Mouse (Mus musculus): ENCODE measurements around the gene Vdac1. TPM values are rescaled to one million over a fixed set of nuclear protein-coding genes. Genes with fewer than 3 reads are reported as not detected.
"Not testable (repeated sequence)": the region's sequence is repeated elsewhere in the genome, so short reads cannot be mapped to it uniquely, and the experiment has no call there.

Vdac1 gene
- polyA plus RNA-seq, 1 experiment from 2014 or later, result 293 TPM

- Histone ChIP-seq H3K4me2 (replicated peaks) (peak overlapping the region; percentile 37), H3K9ac (replicated peaks) (no peak overlapping the region; the same call in 1 of the 2 replicates), H3K27ac (replicated peaks) (no peak overlapping the region; the same call in 1 of the 2 replicates), H3K36me3 (no peaks in the 10 kb centered on the region), H3K27me3 (no peaks in the 10 kb centered on the region), H3K4me3 (peak overlapping the region; percentile 24), H3K9me3 (no peaks in the 10 kb centered on the region), H3K4me1 (peaks cover 4% of the 10 kb centered on the region; the same call in 1 of the 2 replicates)
- peak; percentile 30; the same call in 1 of the 2 replicates for ATAC-seq (replicated peaks)
- 11% methylated on average over 11 of the region's 12 CpGs for WGBS
Measured at GRCm38 (mm10) chr11:52345939-52346634, 14.6 kb upstream of the Vdac1 start.

DNA sequence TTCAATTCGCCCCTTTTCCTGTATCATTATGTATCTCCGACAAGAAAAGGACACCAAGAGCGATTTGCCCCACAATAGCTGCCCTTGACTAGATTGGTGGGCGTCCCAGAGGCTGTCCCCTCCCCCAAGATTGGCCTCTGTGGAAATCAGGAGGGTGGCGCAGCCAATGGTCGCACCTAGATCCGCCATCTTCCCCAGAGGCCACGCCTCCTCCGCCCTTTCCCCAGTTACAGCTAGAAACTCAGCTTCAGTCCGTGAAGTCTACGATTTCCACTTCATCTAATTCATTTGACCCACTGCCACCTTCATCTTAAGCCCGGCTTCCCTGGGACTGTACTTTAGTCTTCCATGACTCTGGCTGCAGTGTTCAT is 14.0 kb upstream of the Vdac1 start:
- Histone ChIP-seq H3K9ac (replicated peaks) (no peak overlapping the region; the same call in 1 of the 2 replicates), H3K4me2 (replicated peaks) (peak overlapping the region; percentile 37), H3K4me1 (peaks cover 4% of the 10 kb centered on the region; the same call in 1 of the 2 replicates), H3K9me3 (no peaks in the 10 kb centered on the region), H3K27ac (replicated peaks) (no peak overlapping the region; the same call in none of the 2 replicates), H3K4me3 (peak overlapping the region; percentile 24), H3K36me3 (no peaks in the 10 kb centered on the region), H3K27me3 (no peaks in the 10 kb centered on the region)
- 0 out of 2 replicates have a peak, but pooled peaks have one; percentile 42 for ATAC-seq (replicated peaks)
- WGBS, result 6% methylated on average over 12 of the region's 12 CpGs

DNA sequence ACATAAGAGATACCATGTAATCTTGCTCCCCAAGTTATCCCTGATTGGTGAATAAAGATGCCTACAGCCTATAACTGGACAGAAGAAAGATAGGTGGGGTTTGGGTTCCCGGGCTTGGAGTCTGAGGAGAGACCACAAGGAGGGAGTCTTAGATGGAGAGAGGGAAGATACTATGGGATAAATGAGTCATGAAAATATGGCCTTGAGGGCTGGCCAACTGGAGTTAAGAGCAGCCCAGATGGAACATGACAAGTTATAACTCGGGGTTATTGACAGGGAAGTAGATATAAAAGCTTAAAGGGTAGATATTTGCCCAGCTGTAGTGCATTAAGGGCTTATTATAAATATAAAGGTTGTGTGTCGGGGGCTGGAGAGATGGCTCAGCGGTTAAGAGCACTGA is 12.5 kb upstream of the Vdac1 start:
- WGBS, result 84% methylated on average over 4 of the region's 4 CpGs
- Histone ChIP-seq H3K27me3 (no peaks in the 10 kb centered on the region), H3K36me3 (no peaks in the 10 kb centered on the region), H3K9ac (replicated peaks) (no peak overlapping the region), H3K4me1 (peaks cover 4% of the 10 kb centered on the region; the same call in 1 of the 2 replicates), H3K9me3 (no peaks in the 10 kb centered on the region), H3K4me3 (no peak overlapping the region), H3K27ac (replicated peaks) (no peak overlapping the region), H3K4me2 (replicated peaks) (no peak overlapping the region)
- ATAC-seq (replicated peaks), result no peak

DNA sequence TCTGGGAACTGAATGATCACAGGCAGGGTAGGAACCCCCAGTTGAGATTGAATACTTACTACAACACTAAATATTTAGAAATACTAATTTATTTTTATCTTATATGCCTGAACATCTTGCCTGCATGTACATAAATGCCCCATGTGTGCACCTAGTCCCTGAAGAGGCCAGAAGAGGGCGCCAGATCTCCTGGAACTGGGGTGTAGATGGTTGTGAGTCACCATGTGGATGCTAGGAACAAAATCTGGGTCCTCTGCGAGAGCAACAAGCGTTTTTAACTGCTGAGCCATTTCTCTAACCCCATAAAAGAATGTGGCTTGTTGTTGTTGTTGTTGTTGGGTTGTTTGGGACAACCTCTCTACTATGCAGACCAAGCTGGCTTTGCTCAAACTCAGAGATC is 11.9 kb upstream of the Vdac1 start:
- Histone ChIP-seq H3K4me1 (peaks cover 4% of the 10 kb centered on the region; the same call in 1 of the 2 replicates), H3K36me3 (no peaks in the 10 kb centered on the region), H3K9ac (replicated peaks) (no peak overlapping the region), H3K4me2 (replicated peaks) (no peak overlapping the region), H3K4me3 (no peak overlapping the region), H3K27me3 (no peaks in the 10 kb centered on the region), H3K27ac (replicated peaks) (no peak overlapping the region), H3K9me3 (no peaks in the 10 kb centered on the region)
- 67% methylated on average over 3 of the region's 3 CpGs for WGBS
- ATAC-seq (replicated peaks), result no peak

DNA sequence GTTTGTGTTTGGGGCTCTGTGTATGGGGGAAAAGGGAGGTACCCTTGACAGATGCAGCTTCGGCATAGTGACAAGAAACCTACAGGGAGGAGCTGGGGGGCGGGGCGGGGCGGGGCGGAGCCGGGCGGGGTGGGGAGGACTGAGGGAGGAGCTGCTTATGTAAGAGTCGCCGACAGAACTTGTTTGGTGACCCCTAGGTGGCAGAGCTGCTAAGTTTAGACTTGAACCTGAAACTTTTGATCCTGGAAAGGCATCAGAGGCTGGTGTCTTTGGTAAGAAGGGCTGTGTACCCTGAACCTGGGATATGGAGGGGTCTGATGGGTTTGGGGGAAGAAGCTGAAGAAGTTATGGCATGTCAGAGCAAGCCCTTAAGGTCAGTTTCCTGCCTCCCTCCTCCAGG is 9.7 kb upstream of the Vdac1 start:
- H3K4me1 ChIP-seq, result peaks cover 4% of the 10 kb centered on the region; the same call in 1 of the 2 replicates
- H3K9me3 ChIP-seq, result no peaks in the 10 kb centered on the region
- no peaks in the 10 kb centered on the region for H3K36me3 ChIP-seq

DNA sequence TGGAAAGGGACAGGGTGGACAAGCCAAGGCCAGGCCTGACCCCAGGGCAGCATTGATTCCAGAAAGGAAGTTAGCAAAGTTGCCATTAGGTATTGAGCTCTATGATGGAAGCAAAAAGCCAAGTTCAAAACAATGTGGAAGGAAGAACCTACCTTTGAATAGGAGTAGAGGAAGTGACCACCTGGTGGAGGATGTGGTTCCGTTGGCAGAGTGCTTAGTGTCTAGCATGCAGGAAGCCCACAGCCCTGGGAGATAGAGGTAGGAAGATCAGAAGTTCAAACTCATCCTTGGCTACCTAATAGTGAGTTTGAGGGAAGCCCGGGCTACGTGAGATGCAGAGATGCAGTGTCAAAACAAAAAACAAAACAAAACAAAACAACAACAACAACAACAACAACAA is 8.4 kb upstream of the Vdac1 start:
- WGBS, result 89% methylated on average over 3 of the region's 3 CpGs

More for the DNA sequence above, 9.7 kb upstream of the Vdac1 start:
- Histone ChIP-seq H3K4me3 (no peak overlapping the region), H3K9ac (replicated peaks) (no peak overlapping the region), H3K4me2 (replicated peaks) (no peak overlapping the region), H3K27me3 (no peaks in the 10 kb centered on the region), H3K27ac (replicated peaks) (no peak overlapping the region)
- WGBS, result 0% methylated on average over 9 of the region's 9 CpGs
- no peak for ATAC-seq (replicated peaks)

DNA sequence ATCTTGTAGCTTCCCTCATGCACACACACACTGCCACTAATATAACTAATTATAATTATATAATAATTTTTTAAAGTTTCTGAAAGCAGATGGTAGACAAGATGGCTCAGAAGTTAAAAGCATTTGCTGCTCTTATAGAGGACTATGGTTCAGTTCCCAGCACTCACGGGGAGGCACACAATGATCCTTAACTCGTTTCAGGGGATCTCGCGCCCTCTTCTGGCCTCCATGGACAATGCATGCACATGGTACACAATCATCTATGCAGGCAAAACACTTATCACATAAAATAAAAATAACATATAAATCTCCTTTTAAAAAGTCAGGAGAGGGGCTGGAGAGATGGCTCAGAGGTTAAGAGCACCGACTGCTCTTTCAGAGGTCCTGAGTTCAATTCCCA is 6.0 kb upstream of the Vdac1 start:
- no peaks in the 10 kb centered on the region for H3K9me3 ChIP-seq
- 87% methylated on average over 5 of the region's 5 CpGs for WGBS
- H3K27me3 ChIP-seq, result no peaks in the 10 kb centered on the region
- no peak overlapping the region for H3K27ac ChIP-seq (replicated peaks)
- H3K4me2 ChIP-seq (replicated peaks), result no peak overlapping the region
- H3K9ac ChIP-seq (replicated peaks), result no peak overlapping the region
- H3K4me1 ChIP-seq, result peaks cover under 1% of the 10 kb centered on the region
- no peaks in the 10 kb centered on the region for H3K36me3 ChIP-seq
- H3K4me3 ChIP-seq, result no peak overlapping the region
- ATAC-seq (replicated peaks), result no peak

More for the DNA sequence above, 8.4 kb upstream of the Vdac1 start:
- H3K27ac ChIP-seq (replicated peaks), result no peak overlapping the region
- H3K27me3 ChIP-seq, result no peaks in the 10 kb centered on the region
- H3K9ac ChIP-seq (replicated peaks), result no peak overlapping the region
- ATAC-seq (replicated peaks), result no peak
- H3K4me1 ChIP-seq, result no peaks in the 10 kb centered on the region
- no peaks in the 10 kb centered on the region for H3K9me3 ChIP-seq
- H3K4me2 ChIP-seq (replicated peaks), result no peak overlapping the region
- no peak overlapping the region for H3K4me3 ChIP-seq
- no peaks in the 10 kb centered on the region for H3K36me3 ChIP-seq

DNA sequence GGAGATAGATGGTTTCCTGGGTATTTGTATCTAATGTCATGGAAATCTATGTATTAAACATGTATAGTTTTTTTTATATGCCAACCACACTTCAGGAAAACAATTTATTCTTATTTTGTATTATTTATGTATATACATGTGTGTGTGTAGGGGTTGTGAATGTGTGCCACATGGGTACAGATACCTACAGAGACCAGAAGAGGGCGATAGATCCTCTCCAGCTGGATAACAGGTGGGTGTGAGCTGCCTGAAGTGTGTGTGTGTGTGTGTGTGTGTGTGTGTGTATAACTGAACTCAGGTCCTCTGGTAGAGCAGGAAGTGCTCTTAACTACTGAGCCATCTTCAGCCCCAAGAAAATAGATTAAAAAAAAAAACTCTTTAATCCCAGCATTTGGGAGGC is 5.1 kb upstream of the Vdac1 start:
- H3K4me3 ChIP-seq, result no peak overlapping the region
- no peaks in the 10 kb centered on the region for H3K27me3 ChIP-seq
- H3K4me1 ChIP-seq, result peaks cover 7% of the 10 kb centered on the region
- H3K9me3 ChIP-seq, result no peaks in the 10 kb centered on the region
- WGBS, result 90% methylated on average over 1 of the region's 1 CpGs
- no peak overlapping the region for H3K9ac ChIP-seq (replicated peaks)
- H3K36me3 ChIP-seq, result no peaks in the 10 kb centered on the region
- no peak overlapping the region for H3K27ac ChIP-seq (replicated peaks)
- no peak overlapping the region for H3K4me2 ChIP-seq (replicated peaks)
- ATAC-seq (replicated peaks), result no peak

DNA sequence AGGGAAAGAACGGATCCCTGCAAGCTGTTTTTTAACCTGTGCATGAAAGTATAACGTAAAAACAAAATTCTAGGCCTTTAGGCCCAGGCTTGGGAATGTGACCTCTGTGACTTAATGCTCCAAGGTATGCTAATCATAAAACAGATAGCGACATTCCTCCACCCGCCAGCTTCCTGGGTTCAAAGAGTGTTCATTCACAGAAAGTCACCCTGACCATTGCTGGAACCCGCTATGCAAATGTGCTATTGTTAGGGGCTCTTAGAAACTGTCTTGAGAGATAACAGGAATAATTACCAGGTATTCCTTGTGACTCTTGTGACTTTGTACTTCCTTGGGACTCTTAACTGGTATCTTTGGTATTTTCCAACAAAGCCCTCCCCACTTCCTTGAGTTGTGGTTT is 3.6 kb upstream of the Vdac1 start:
- H3K4me2 ChIP-seq (replicated peaks); H3K27me3 ChIP-seq; H3K9ac ChIP-seq (replicated peaks); H3K9me3 ChIP-seq; H3K4me3 ChIP-seq; H3K36me3 ChIP-seq; ATAC-seq (replicated peaks); H3K27ac ChIP-seq (replicated peaks): not testable (repeated sequence)
- peaks cover 13% of the 10 kb centered on the region for H3K4me1 ChIP-seq
- 95% methylated on average over 5 of the region's 5 CpGs for WGBS

- Histone ChIP-seq H3K4me1 (peaks cover 25% of the 10 kb centered on the region), H3K27me3 (no peaks in the 10 kb centered on the region), H3K9me3 (no peaks in the 10 kb centered on the region), H3K36me3 (no peaks in the 10 kb centered on the region), H3K4me2 (replicated peaks) (no peak overlapping the region), H3K4me3 (no peak overlapping the region), H3K27ac (replicated peaks) (no peak overlapping the region), H3K9ac (replicated peaks) (no peak overlapping the region)
- 53% methylated on average over 4 of the region's 4 CpGs for WGBS
- no peak for ATAC-seq (replicated peaks)
Measured at GRCm38 (mm10) chr11:52358520-52358919, 2.1 kb upstream of the Vdac1 start.

GRCm38 (mm10) chr11:52359686-52360470 is 782 bp upstream of the Vdac1 start:
- Histone ChIP-seq H3K4me3 (peak overlapping the region; percentile 86), H3K27me3 (no peaks in the 10 kb centered on the region), H3K4me2 (replicated peaks) (peak overlapping the region; percentile 72), H3K9me3 (no peaks in the 10 kb centered on the region), H3K27ac (replicated peaks) (peak overlapping the region; percentile 92), H3K4me1 (peaks cover 37% of the 10 kb centered on the region), H3K36me3 (no peaks in the 10 kb centered on the region), H3K9ac (replicated peaks) (peak overlapping the region; percentile 97)
- WGBS, result 14% methylated on average over 22 of the region's 22 CpGs
- peak; percentile 32 for ATAC-seq (replicated peaks)

GRCm38 (mm10) chr11:52361287-52361921 is 744 bp downstream of the Vdac1 start:
- peak; percentile 45 for ATAC-seq (replicated peaks)
- H3K9me3 ChIP-seq, result no peaks in the 10 kb centered on the region
- H3K4me2 ChIP-seq (replicated peaks), result peak overlapping the region; percentile 72
- peaks cover 41% of the 10 kb centered on the region for H3K4me1 ChIP-seq
- under 1% methylated on average over 47 of the region's 47 CpGs for WGBS
- no peaks in the 10 kb centered on the region for H3K36me3 ChIP-seq
- H3K9ac ChIP-seq (replicated peaks), result peak overlapping the region; percentile 97
- peak overlapping the region; percentile 86 for H3K4me3 ChIP-seq
- H3K27ac ChIP-seq (replicated peaks), result peak overlapping the region; percentile 92
- no peaks in the 10 kb centered on the region for H3K27me3 ChIP-seq

Measured in forebrain, embryonic 15.5 days (tissue).